Mouse (Mus musculus) hindbrain, embryonic 16.5 days (tissue): ENCODE data around the gene Lmtk2. TPM values are rescaled to one million over a fixed set of nuclear protein-coding genes. Genes with fewer than 3 reads are reported as not detected.

Experiments
- ATAC-seq: fragments of 200-750 bp; cut with Nextera tagmentation; 2 replicates; pipeline ENCODE4 v1.8.0; 2017; ENCODE audit warnings: moderate TSS enrichment, moderate library complexity
- H3K27ac ChIP-seq: fragments of 300-500 bp; sonication (generic); 2 replicates; pipeline ENCODE4 v1.5.1; 2014; ENCODE audit warnings: low read depth, mild to moderate bottlenecking, control low read depth, low read length, moderate library complexity
- H3K27me3 ChIP-seq: fragments of 300-500 bp; sonication (generic); replicated peaks from 2 replicates; pipeline ENCODE4 v1.6.1; 2014; ENCODE audit warnings: low read length; ENCODE audit not compliant: control insufficient read depth, insufficient read depth
- H3K36me3 ChIP-seq: fragments of 300-500 bp; sonication (generic); 2 replicates; pipeline ENCODE4 v1.6.1; 2014; ENCODE audit warnings: mild to moderate bottlenecking, low read length, moderate library complexity, mixed read lengths; ENCODE audit not compliant: control insufficient read depth, insufficient read depth
- H3K4me1 ChIP-seq: fragments of 300-500 bp; sonication (generic); 2 replicates; pipeline ENCODE4 v1.6.1; 2014; ENCODE audit warnings: low read depth, low read length; ENCODE audit not compliant: control insufficient read depth, insufficient read depth
- H3K4me2 ChIP-seq: fragments of 300-500 bp; sonication (generic); 2 replicates; pipeline ENCODE4 v1.6.1; 2014; ENCODE audit warnings: mild to moderate bottlenecking, low read length, control low read depth, moderate library complexity
- H3K4me3 ChIP-seq: fragments of 300-500 bp; sonication (generic); 2 replicates; pipeline ENCODE4 v1.5.1; 2014; ENCODE audit warnings: mild to moderate bottlenecking, low read length, control low read depth, moderate library complexity
- H3K9ac ChIP-seq: fragments of 300-500 bp; sonication (generic); 2 replicates; pipeline ENCODE4 v1.6.1; 2014; ENCODE audit warnings: low read depth, mild to moderate bottlenecking, control low read depth, low read length, moderate library complexity
- H3K9me3 ChIP-seq: fragments of 300-500 bp; sonication (generic); 2 replicates; pipeline ENCODE4 v1.6.1; 2014; ENCODE audit warnings: mild to moderate bottlenecking, low read length, moderate library complexity; ENCODE audit not compliant: control insufficient read depth
- WGBS: fragments of 180-500 bp; shearing (Covaris S2); extraction: QIAGEN DNeasy Blood & Tissue Kit; methylation state at CpG from one replicate; pipeline ENCODE4 v1.1.7; 2014; 5-methylcytosine and 5-hydroxymethylcytosine counted together
- polyA plus RNA-seq: library from polyadenylated mRNA; unstranded; fragments of >200 nt; fragmentation: Nextera tagmentation; extraction: Ambion mirVana; gene quantifications from 2 replicates; pipeline ENCODE4 v1.2.1, GENCODE M21; 2015

The Lmtk2 gene
- polyA plus RNA-seq, 1 experiment from 2014 or later: 9.1 TPM

GRCm38 (mm10) chr5:144192673-144193072 lies 92.4 kb downstream of the Lmtk2 start:
- Histone ChIP-seq H3K27ac (no peak overlapping the region), H3K9me3 (no peaks in the 10 kb centered on the region), H3K4me1 (peaks cover 7% of the 10 kb centered on the region; the same call in 1 of the 2 replicates), H3K36me3 (no peaks in the 10 kb centered on the region; the same call in 1 of the 2 replicates), H3K27me3 (no peaks in the 10 kb centered on the region), H3K9ac (no peak overlapping the region), H3K4me3 (no peak overlapping the region), H3K4me2 (no peak overlapping the region)
- ATAC-seq: no peak
- WGBS: 84% methylated on average over 6 of the region's 6 CpGs

- Histone ChIP-seq H3K4me3 (no peak overlapping the region), H3K4me2 (no peak overlapping the region), H3K36me3 (no peaks in the 10 kb centered on the region; the same call in 1 of the 2 replicates), H3K27ac (no peak overlapping the region), H3K9ac (no peak overlapping the region), H3K27me3 (no peaks in the 10 kb centered on the region), H3K9me3 (no peaks in the 10 kb centered on the region), H3K4me1 (peaks cover 7% of the 10 kb centered on the region; the same call in 1 of the 2 replicates)
- ATAC-seq: no peak
- WGBS: 73% methylated on average over 7 of the region's 7 CpGs
Measured at GRCm38 (mm10) chr5:144194416-144194815, 94.2 kb downstream of the Lmtk2 start.

- Histone ChIP-seq H3K4me2 (no peak overlapping the region), H3K9ac (no peak overlapping the region), H3K27ac (no peak overlapping the region), H3K27me3 (no peaks in the 10 kb centered on the region), H3K36me3 (peaks cover 2% of the 10 kb centered on the region; the same call in 1 of the 2 replicates), H3K4me3 (no peak overlapping the region), H3K4me1 (no peaks in the 10 kb centered on the region), H3K9me3 (no peaks in the 10 kb centered on the region)
- 87% methylated on average over 8 of the region's 8 CpGs for WGBS
- no peak for ATAC-seq
Measured at GRCm38 (mm10) chr5:144195567-144195966, 95.3 kb downstream of the Lmtk2 start.

- no peaks in the 10 kb centered on the region for H3K27me3 ChIP-seq
- no peak overlapping the region for H3K4me3 ChIP-seq
- no peak overlapping the region for H3K9ac ChIP-seq
- H3K4me2 ChIP-seq: no peak overlapping the region
- 50% methylated on average over 11 of the region's 11 CpGs for WGBS
- no peaks in the 10 kb centered on the region for H3K9me3 ChIP-seq
- peaks cover 26% of the 10 kb centered on the region for H3K36me3 ChIP-seq
- ATAC-seq: no peak
- no peak overlapping the region for H3K27ac ChIP-seq
- H3K4me1 ChIP-seq: no peaks in the 10 kb centered on the region
Measured at GRCm38 (mm10) chr5:144200616-144201015, 100.4 kb downstream of the Lmtk2 start.

GRCm38 (mm10) chr5:144202430-144202829 lies 102.2 kb downstream of the Lmtk2 start:
- ATAC-seq: no peak
- H3K9me3 ChIP-seq: no peaks in the 10 kb centered on the region
- no peak overlapping the region for H3K4me3 ChIP-seq
- no peaks in the 10 kb centered on the region for H3K27me3 ChIP-seq
- H3K27ac ChIP-seq: no peak overlapping the region
- H3K9ac ChIP-seq: no peak overlapping the region
- WGBS: 96% methylated on average over 6 of the region's 6 CpGs
- H3K4me1 ChIP-seq: no peaks in the 10 kb centered on the region
- peaks cover 37% of the 10 kb centered on the region for H3K36me3 ChIP-seq
- H3K4me2 ChIP-seq: no peak overlapping the region

- Histone ChIP-seq H3K9me3 (no peaks in the 10 kb centered on the region), H3K4me2 (no peak overlapping the region), H3K9ac (no peak overlapping the region), H3K4me3 (no peak overlapping the region), H3K36me3 (peaks cover 37% of the 10 kb centered on the region), H3K4me1 (no peaks in the 10 kb centered on the region), H3K27ac (no peak overlapping the region), H3K27me3 (no peaks in the 10 kb centered on the region)
- 91% methylated on average over 10 of the region's 10 CpGs for WGBS
- no peak for ATAC-seq
Measured at GRCm38 (mm10) chr5:144203398-144203959, 103.2 kb downstream of the Lmtk2 start.

GRCm38 (mm10) chr5:144204303-144204702 lies 104.1 kb downstream of the Lmtk2 start:
- H3K9ac ChIP-seq: no peak overlapping the region
- no peak overlapping the region for H3K4me3 ChIP-seq
- no peaks in the 10 kb centered on the region for H3K4me1 ChIP-seq
- 94% methylated on average over 12 of the region's 12 CpGs for WGBS
- no peaks in the 10 kb centered on the region for H3K9me3 ChIP-seq
- no peak overlapping the region for H3K27ac ChIP-seq
- H3K27me3 ChIP-seq: no peaks in the 10 kb centered on the region
- no peak for ATAC-seq
- H3K4me2 ChIP-seq: no peak overlapping the region
- H3K36me3 ChIP-seq: peaks cover 37% of the 10 kb centered on the region

- no peaks in the 10 kb centered on the region for H3K27me3 ChIP-seq
- no peak overlapping the region for H3K4me3 ChIP-seq
- no peak overlapping the region for H3K27ac ChIP-seq
- no peaks in the 10 kb centered on the region for H3K9me3 ChIP-seq
- H3K4me2 ChIP-seq: no peak overlapping the region
- H3K9ac ChIP-seq: no peak overlapping the region
- no peaks in the 10 kb centered on the region for H3K4me1 ChIP-seq
- ATAC-seq: no peak
- 78% methylated on average over 10 of the region's 10 CpGs for WGBS
- peaks cover 40% of the 10 kb centered on the region for H3K36me3 ChIP-seq
Measured at GRCm38 (mm10) chr5:144204911-144205310, 104.7 kb downstream of the Lmtk2 start.

- H3K9me3 ChIP-seq: no peaks in the 10 kb centered on the region
- peaks cover 45% of the 10 kb centered on the region for H3K36me3 ChIP-seq
- H3K4me3 ChIP-seq: no peak overlapping the region
- no peak for ATAC-seq
- H3K27me3 ChIP-seq: no peaks in the 10 kb centered on the region
- no peaks in the 10 kb centered on the region for H3K4me1 ChIP-seq
- no peak overlapping the region for H3K27ac ChIP-seq
- H3K4me2 ChIP-seq: no peak overlapping the region
- no peak overlapping the region; the same call in 1 of the 2 replicates for H3K9ac ChIP-seq
- WGBS: 93% methylated on average over 15 of the region's 15 CpGs
Measured at GRCm38 (mm10) chr5:144206069-144206468, 105.8 kb downstream of the Lmtk2 start.
